Mouse (Mus musculus) liver, adult 2 months (tissue): ENCODE data around the gene Ptprd.

Experiments
- CTCF ChIP-seq: fragments of 200-500 bp; IDR thresholded peaks from 2 replicates; pipeline ENCODE4 v1.5.1; 2011; ENCODE audit warnings: low read depth, low read length, control low read depth
- POLR2A ChIP-seq: fragments of 200-500 bp; IDR thresholded peaks from 2 replicates; pipeline ENCODE4 v1.6.1; 2011; ENCODE audit warnings: low read length, control low read depth; ENCODE audit not compliant: insufficient read depth; ENCODE audit errors: extremely low read depth

GRCm38 (mm10) chr4:76403219-76403618 is 1808.5 kb downstream of the Ptprd start:
- TF ChIP-seq CTCF (no peak), POLR2A (no peak)
